Mouse (Mus musculus) lung, postnatal 0 days (tissue): Measurements from ENCODE around the gene Prex1.

Experiments used
- CTCF ChIP-seq: IDR thresholded peaks from 2 replicates; pipeline ENCODE4 v1.5.1; 2016; ENCODE audit warnings: antibody characterized with exemption, mild to moderate bottlenecking
- EP300 ChIP-seq: IDR thresholded peaks from 2 replicates; pipeline ENCODE4 v1.6.1; 2016; ENCODE audit warnings: antibody characterized with exemption, mild to moderate bottlenecking, control low read depth

DNA sequence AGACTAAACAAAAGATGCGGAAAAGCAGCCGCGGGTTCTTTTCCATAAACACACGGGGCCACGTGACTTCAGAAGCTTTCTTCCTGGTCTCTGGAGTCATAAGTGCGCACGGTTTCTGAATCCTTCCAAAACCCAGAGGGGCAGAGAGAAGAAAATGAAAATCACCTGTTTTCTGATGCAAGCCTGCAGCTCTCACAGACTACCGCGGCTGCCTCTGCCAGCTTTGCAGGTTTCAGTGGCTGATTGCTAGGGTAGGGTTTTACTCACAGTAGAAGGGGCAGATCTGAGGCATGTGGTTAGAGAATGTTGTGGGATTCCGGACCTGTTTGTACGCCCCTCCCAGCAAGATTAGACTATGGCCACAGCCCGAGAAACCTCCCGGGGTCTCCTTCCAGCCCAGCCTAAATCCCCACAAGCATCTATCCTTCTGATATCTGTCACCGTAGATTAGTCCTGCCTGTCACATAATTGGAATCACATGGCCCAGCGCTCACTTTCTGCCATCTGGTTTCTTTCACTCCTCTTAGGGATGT is 21.9 kb upstream of the Prex1 start:
- no peak for TF ChIP-seq CTCF
- no peak for TF ChIP-seq EP300
